Mouse (Mus musculus) frontal cortex, postnatal 14 days (tissue): ENCODE data around the gene Degs2.
"Not testable (repeated sequence)": the region's sequence is repeated elsewhere in the genome, so short reads cannot be mapped to it uniquely, and the experiment has no call there.

Source experiments
- DNase-seq, 2 experiments: peaks; one replicate each; pipeline ENCODE4 v3.0.0; 2022; ENCODE audit warnings: low spot score in 2 of 2

Gene Degs2

GRCm38 (mm10) chr12:108702185-108702584, at the start of gene Degs2:
Gene Degs2, minus strand, starts transcription at chr12:108702315.
- no peak for DNase-seq

- no peak for DNase-seq
These were observed 49.7 kb upstream of the Degs2 start for GRCm38 (mm10) chr12:108751790-108752189.

GRCm38 (mm10) chr12:108750226-108750625, 48.1 kb upstream of the Degs2 start:
- DNase-seq = no peak

GRCm38 (mm10) chr12:108749454-108749853, 47.3 kb upstream of the Degs2 start:
- no peak for DNase-seq

GRCm38 (mm10) chr12:108749019-108749418, 46.9 kb upstream of the Degs2 start:
- DNase-seq = no peak

- DNase-seq = no peak
These were observed 43.9 kb upstream of the Degs2 start for GRCm38 (mm10) chr12:108745990-108746389.

GRCm38 (mm10) chr12:108742241-108742640, 40.1 kb upstream of the Degs2 start:
- DNase-seq = no peak

- DNase-seq = no peak
These were observed 39.4 kb upstream of the Degs2 start for GRCm38 (mm10) chr12:108741472-108741871.

- DNase-seq = no peak
These were observed 36.6 kb upstream of the Degs2 start for GRCm38 (mm10) chr12:108738745-108739144.

GRCm38 (mm10) chr12:108737838-108738237, 35.7 kb upstream of the Degs2 start:
- DNase-seq = no peak

GRCm38 (mm10) chr12:108734386-108734785, 32.3 kb upstream of the Degs2 start:
- DNase-seq = no peak

- DNase-seq = no peak
These were observed 21.7 kb upstream of the Degs2 start for GRCm38 (mm10) chr12:108723841-108724240.

GRCm38 (mm10) chr12:108722464-108722863, 20.3 kb upstream of the Degs2 start:
- no peak for DNase-seq

GRCm38 (mm10) chr12:108718485-108718884, 16.4 kb upstream of the Degs2 start:
- no peak for DNase-seq

- DNase-seq = no peak
These were observed 13.7 kb upstream of the Degs2 start for GRCm38 (mm10) chr12:108715854-108716253.

GRCm38 (mm10) chr12:108713972-108714371, 11.9 kb upstream of the Degs2 start:
- not testable (repeated sequence) for DNase-seq

- DNase-seq = no peak
These were observed 10.4 kb upstream of the Degs2 start for GRCm38 (mm10) chr12:108712481-108712880.

- DNase-seq = no peak
These were observed 8.9 kb upstream of the Degs2 start for GRCm38 (mm10) chr12:108710861-108711615.

GRCm38 (mm10) chr12:108709964-108710765, 8.1 kb upstream of the Degs2 start:
- DNase-seq = no peak

- DNase-seq = no peak
These were observed 7.3 kb upstream of the Degs2 start for GRCm38 (mm10) chr12:108709386-108709785.

- DNase-seq = no peak
These were observed 4.0 kb upstream of the Degs2 start for GRCm38 (mm10) chr12:108706129-108706528.

GRCm38 (mm10) chr12:108705486-108705885, 3.4 kb upstream of the Degs2 start:
- no peak for DNase-seq

- no peak for DNase-seq
These were observed 894 bp downstream of the Degs2 start for GRCm38 (mm10) chr12:108701221-108701620.
